Mouse (Mus musculus): ENCODE data around the gene Cadm4. TPM values are rescaled to one million over a fixed set of nuclear protein-coding genes. Genes with fewer than 3 reads are reported as not detected.

Cadm4 gene
- polyA plus RNA-seq, 1 experiment from 2014 or later, result 1.9 TPM

GRCm38 (mm10) chr7:24459843-24460242 is 22.0 kb upstream of the Cadm4 start:
- ATAC-seq (replicated peaks; ENCODE audit: insufficient number of reproducible peaks, low FRiP score, low TSS enrichment, low read depth), result no peak
- Histone ChIP-seq H3K27ac (replicated peaks; ENCODE audit: low read depth, low read length) (no peak overlapping the region), H3K4me3 (ENCODE audit: low read depth, low read length) (no peak overlapping the region), H3K36me3 (replicated peaks; ENCODE audit: control insufficient read depth, insufficient read depth, low read depth, low read length) (no peaks in the 10 kb centered on the region), H3K4me1 (ENCODE audit: control insufficient read depth, insufficient read depth, low read length) (no peaks in the 10 kb centered on the region), H3K4me2 (ENCODE audit: low read depth, low read length) (no peak overlapping the region), H3K27me3 (ENCODE audit: control insufficient read depth, insufficient read depth, low read length) (no peaks in the 10 kb centered on the region; the same call in 1 of the 2 replicates), H3K9ac (replicated peaks; ENCODE audit: low read length) (no peak overlapping the region), H3K9me3 (replicated peaks; ENCODE audit: control insufficient read depth, low read length) (no peaks in the 10 kb centered on the region)
- 59% methylated on average over 3 of the region's 3 CpGs for WGBS
- DNase-seq (ENCODE audit: low spot score), result no peak

GRCm38 (mm10) chr7:24461376-24462051 is 20.3 kb upstream of the Cadm4 start:
- DNase-seq (ENCODE audit: low spot score) (no peak), ATAC-seq (replicated peaks; ENCODE audit: insufficient number of reproducible peaks, low FRiP score, low TSS enrichment, low read depth) (no peak)
- Histone ChIP-seq H3K36me3 (replicated peaks; ENCODE audit: control insufficient read depth, insufficient read depth, low read depth, low read length) (no peaks in the 10 kb centered on the region), H3K4me3 (ENCODE audit: low read depth, low read length) (no peak overlapping the region), H3K4me2 (ENCODE audit: low read depth, low read length) (no peak overlapping the region), H3K4me1 (ENCODE audit: control insufficient read depth, insufficient read depth, low read length) (no peaks in the 10 kb centered on the region), H3K27ac (replicated peaks; ENCODE audit: low read depth, low read length) (no peak overlapping the region), H3K9ac (replicated peaks; ENCODE audit: low read length) (no peak overlapping the region), H3K27me3 (ENCODE audit: control insufficient read depth, insufficient read depth, low read length) (no peaks in the 10 kb centered on the region; the same call in 1 of the 2 replicates), H3K9me3 (replicated peaks; ENCODE audit: control insufficient read depth, low read length) (no peaks in the 10 kb centered on the region)
- WGBS, result 68% methylated on average over 14 of the region's 14 CpGs

GRCm38 (mm10) chr7:24462388-24463319 is 19.2 kb upstream of the Cadm4 start, which contains the start of gene Plaur:
Gene Plaur, plus strand, starts transcription at chr7:24462484.
- Histone ChIP-seq H3K27ac (replicated peaks; ENCODE audit: low read depth, low read length) (no peak within 1 kb of the TSS), H3K9ac (replicated peaks; ENCODE audit: low read length) (no peak within 1 kb of the TSS), H3K4me2 (ENCODE audit: low read depth, low read length) (peak within 1 kb of the TSS; percentile 16; the same call in 1 of the 2 replicates), H3K36me3 (replicated peaks; ENCODE audit: control insufficient read depth, insufficient read depth, low read depth, low read length) (no peaks in the 10 kb centered on the region), H3K4me3 (ENCODE audit: low read depth, low read length) (no peak within 1 kb of the TSS), H3K4me1 (ENCODE audit: control insufficient read depth, insufficient read depth, low read length) (no peaks in the 10 kb centered on the region), H3K27me3 (ENCODE audit: control insufficient read depth, insufficient read depth, low read length) (no peaks in the 10 kb centered on the region; the same call in 1 of the 2 replicates), H3K9me3 (replicated peaks; ENCODE audit: control insufficient read depth, low read length) (no peaks in the 10 kb centered on the region)
- DNase-seq (ENCODE audit: low spot score) (peak; percentile 32), ATAC-seq (replicated peaks; ENCODE audit: insufficient number of reproducible peaks, low FRiP score, low TSS enrichment, low read depth) (no peak; the same call in 1 of the 2 replicates)
- 13% methylated on average over 27 of the region's 27 CpGs for WGBS

- 88% methylated on average over 6 of the region's 6 CpGs for WGBS
- no peaks in the 10 kb centered on the region for H3K36me3 ChIP-seq (replicated peaks; ENCODE audit: control insufficient read depth, insufficient read depth, low read depth, low read length)
- no peak overlapping the region for H3K27ac ChIP-seq (replicated peaks; ENCODE audit: low read depth, low read length)
- H3K9ac ChIP-seq (replicated peaks; ENCODE audit: low read length), result no peak overlapping the region
- DNase-seq (ENCODE audit: low spot score) (no peak), ATAC-seq (replicated peaks; ENCODE audit: insufficient number of reproducible peaks, low FRiP score, low TSS enrichment, low read depth) (no peak)
- no peaks in the 10 kb centered on the region; the same call in 1 of the 2 replicates for H3K27me3 ChIP-seq (ENCODE audit: control insufficient read depth, insufficient read depth, low read length)
- no peaks in the 10 kb centered on the region for H3K9me3 ChIP-seq (replicated peaks; ENCODE audit: control insufficient read depth, low read length)
- H3K4me1 ChIP-seq (ENCODE audit: control insufficient read depth, insufficient read depth, low read length), result no peaks in the 10 kb centered on the region
- no peak overlapping the region for H3K4me3 ChIP-seq (ENCODE audit: low read depth, low read length)
- H3K4me2 ChIP-seq (ENCODE audit: low read depth, low read length), result no peak overlapping the region
Observed at GRCm38 (mm10) chr7:24466835-24467234, 15.0 kb upstream of the Cadm4 start.

DNA sequence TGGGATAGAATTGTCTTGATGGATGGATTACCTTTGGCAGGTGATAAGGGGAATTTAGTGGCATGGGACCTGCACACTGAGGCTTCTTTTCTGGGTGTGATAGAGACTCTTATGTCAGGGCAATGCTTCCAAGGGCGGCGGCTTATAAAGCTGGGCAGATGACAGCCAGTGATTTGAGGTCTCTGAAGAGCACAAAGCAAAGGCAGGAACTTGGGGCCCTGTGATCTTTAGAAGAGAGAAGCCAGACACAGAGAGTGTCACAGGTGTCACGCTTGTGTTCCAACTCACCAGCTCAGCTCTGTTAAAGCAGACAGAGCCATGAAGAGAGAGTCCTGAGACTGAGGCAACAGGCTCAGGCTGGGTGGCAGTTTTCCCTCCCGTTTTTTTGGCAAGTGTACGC is 13.9 kb upstream of the Cadm4 start:
- Histone ChIP-seq H3K27ac (replicated peaks; ENCODE audit: low read depth, low read length) (no peak overlapping the region), H3K36me3 (replicated peaks; ENCODE audit: control insufficient read depth, insufficient read depth, low read depth, low read length) (no peaks in the 10 kb centered on the region), H3K4me2 (ENCODE audit: low read depth, low read length) (no peak overlapping the region), H3K4me3 (ENCODE audit: low read depth, low read length) (no peak overlapping the region), H3K9ac (replicated peaks; ENCODE audit: low read length) (no peak overlapping the region), H3K4me1 (ENCODE audit: control insufficient read depth, insufficient read depth, low read length) (no peaks in the 10 kb centered on the region), H3K9me3 (replicated peaks; ENCODE audit: control insufficient read depth, low read length) (no peaks in the 10 kb centered on the region), H3K27me3 (ENCODE audit: control insufficient read depth, insufficient read depth, low read length) (no peaks in the 10 kb centered on the region)
- WGBS, result 87% methylated on average over 5 of the region's 5 CpGs
- DNase-seq (ENCODE audit: low spot score), result no peak
- no peak for ATAC-seq (replicated peaks; ENCODE audit: insufficient number of reproducible peaks, low FRiP score, low TSS enrichment, low read depth)

- DNase-seq (ENCODE audit: low spot score) (peak; percentile 25), ATAC-seq (replicated peaks; ENCODE audit: insufficient number of reproducible peaks, low FRiP score, low TSS enrichment, low read depth) (no peak)
- Histone ChIP-seq H3K4me3 (ENCODE audit: low read depth, low read length) (no peak overlapping the region), H3K4me1 (ENCODE audit: control insufficient read depth, insufficient read depth, low read length) (no peaks in the 10 kb centered on the region), H3K27ac (replicated peaks; ENCODE audit: low read depth, low read length) (no peak overlapping the region), H3K9ac (replicated peaks; ENCODE audit: low read length) (no peak overlapping the region), H3K27me3 (ENCODE audit: control insufficient read depth, insufficient read depth, low read length) (no peaks in the 10 kb centered on the region), H3K36me3 (replicated peaks; ENCODE audit: control insufficient read depth, insufficient read depth, low read depth, low read length) (no peaks in the 10 kb centered on the region), H3K9me3 (replicated peaks; ENCODE audit: control insufficient read depth, low read length) (no peaks in the 10 kb centered on the region), H3K4me2 (ENCODE audit: low read depth, low read length) (no peak overlapping the region)
- WGBS, result 89% methylated on average over 3 of the region's 3 CpGs
Observed at GRCm38 (mm10) chr7:24469126-24469525, 12.7 kb upstream of the Cadm4 start.

GRCm38 (mm10) chr7:24470356-24470755 is 11.5 kb upstream of the Cadm4 start:
- Histone ChIP-seq H3K4me2 (ENCODE audit: low read depth, low read length) (no peak overlapping the region), H3K9ac (replicated peaks; ENCODE audit: low read length) (no peak overlapping the region), H3K4me3 (ENCODE audit: low read depth, low read length) (no peak overlapping the region), H3K4me1 (ENCODE audit: control insufficient read depth, insufficient read depth, low read length) (no peaks in the 10 kb centered on the region), H3K36me3 (replicated peaks; ENCODE audit: control insufficient read depth, insufficient read depth, low read depth, low read length) (no peaks in the 10 kb centered on the region), H3K27me3 (ENCODE audit: control insufficient read depth, insufficient read depth, low read length) (no peaks in the 10 kb centered on the region), H3K27ac (replicated peaks; ENCODE audit: low read depth, low read length) (no peak overlapping the region), H3K9me3 (replicated peaks; ENCODE audit: control insufficient read depth, low read length) (no peaks in the 10 kb centered on the region)
- DNase-seq (ENCODE audit: low spot score) (no peak), ATAC-seq (replicated peaks; ENCODE audit: insufficient number of reproducible peaks, low FRiP score, low TSS enrichment, low read depth) (no peak)
- 90% methylated on average over 7 of the region's 7 CpGs for WGBS

DNA sequence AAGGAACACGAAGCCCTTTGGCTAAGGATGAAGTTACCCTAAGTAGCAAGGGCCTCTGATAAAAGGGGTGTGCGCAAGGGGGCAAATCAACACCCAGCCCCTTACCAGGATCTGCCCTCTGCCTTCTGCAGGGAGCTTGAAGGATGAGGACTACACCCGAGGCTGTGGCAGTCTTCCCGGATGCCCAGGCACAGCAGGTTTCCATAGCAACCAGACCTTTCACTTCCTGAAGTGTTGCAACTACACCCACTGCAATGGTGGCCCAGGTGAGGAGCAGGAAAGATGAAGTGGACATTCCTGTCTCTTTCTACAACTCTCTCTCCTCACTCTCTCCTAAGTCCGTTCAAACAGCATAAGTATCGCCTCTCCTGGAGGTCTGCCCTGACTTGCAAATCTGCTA is 9.4 kb upstream of the Cadm4 start:
- Histone ChIP-seq H3K4me3 (ENCODE audit: low read depth, low read length) (no peak overlapping the region), H3K4me2 (ENCODE audit: low read depth, low read length) (no peak overlapping the region), H3K27ac (replicated peaks; ENCODE audit: low read depth, low read length) (no peak overlapping the region), H3K9ac (replicated peaks; ENCODE audit: low read length) (no peak overlapping the region), H3K27me3 (ENCODE audit: control insufficient read depth, insufficient read depth, low read length) (no peaks in the 10 kb centered on the region), H3K4me1 (ENCODE audit: control insufficient read depth, insufficient read depth, low read length) (no peaks in the 10 kb centered on the region), H3K9me3 (replicated peaks; ENCODE audit: control insufficient read depth, low read length) (no peaks in the 10 kb centered on the region), H3K36me3 (replicated peaks; ENCODE audit: control insufficient read depth, insufficient read depth, low read depth, low read length) (no peaks in the 10 kb centered on the region)
- DNase-seq (ENCODE audit: low spot score) (no peak), ATAC-seq (replicated peaks; ENCODE audit: insufficient number of reproducible peaks, low FRiP score, low TSS enrichment, low read depth) (no peak)
- WGBS, result 84% methylated on average over 6 of the region's 6 CpGs
